Mouse (Mus musculus): ENCODE data around the gene Gucy1b1.

Gene Gucy1b1

GRCm38 (mm10) chr3:82074201-82074851 is at the start of gene Gucy1b1:
Gene Gucy1b1 (minus strand): TSS chr3:82074689.
- DNase-seq (ENCODE audit: low spot score) = peak; percentile 83

DNA sequence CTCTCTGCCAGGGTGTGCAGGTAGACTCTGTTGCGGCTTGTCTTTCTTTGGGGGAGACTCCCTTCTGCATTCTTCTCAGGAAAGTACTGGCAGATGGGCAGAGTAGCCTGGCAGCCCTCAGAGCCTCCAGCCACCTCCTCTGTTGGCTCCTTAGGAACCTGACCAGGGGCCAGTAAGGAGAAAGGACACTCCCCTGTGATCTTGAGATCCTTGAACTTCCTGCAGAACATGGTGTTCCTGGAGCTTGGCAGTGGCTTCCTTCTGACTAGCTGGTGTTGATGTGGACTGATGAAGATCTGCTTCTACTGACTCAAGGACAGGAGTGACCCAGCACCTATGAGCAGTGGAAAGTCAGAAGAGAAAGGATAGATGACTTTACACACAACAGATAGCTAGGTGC is 44.4 kb upstream of the Gucy1b1 start:
- no peak for DNase-seq (ENCODE audit: low spot score)

DNA sequence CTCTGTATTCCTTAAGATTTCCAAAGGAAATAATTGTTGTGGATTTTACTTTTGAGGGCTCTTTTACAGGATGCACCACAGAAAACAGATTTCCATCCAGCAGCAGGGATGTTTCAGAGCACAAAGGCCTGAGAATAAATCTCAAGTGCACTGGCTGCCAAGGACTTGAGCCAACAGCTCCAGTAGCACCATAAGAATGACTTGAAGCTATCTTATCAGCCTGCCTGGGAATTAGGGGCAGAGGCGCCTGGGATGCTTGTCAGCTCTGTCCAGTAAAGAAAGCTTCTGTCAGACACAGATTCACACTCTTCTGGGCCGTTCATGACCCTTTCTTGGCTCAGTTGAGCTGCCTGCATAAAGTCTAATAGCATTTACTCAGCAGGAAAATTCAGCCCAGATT is 38.0 kb upstream of the Gucy1b1 start:
- no peak for DNase-seq (ENCODE audit: low spot score)

- no peak for DNase-seq (ENCODE audit: low spot score)
Measured at GRCm38 (mm10) chr3:82111986-82112385, 37.5 kb upstream of the Gucy1b1 start.

GRCm38 (mm10) chr3:82108951-82109350 is 34.5 kb upstream of the Gucy1b1 start:
- no peak for DNase-seq (ENCODE audit: low spot score)

GRCm38 (mm10) chr3:82104229-82104628 is 29.7 kb upstream of the Gucy1b1 start:
- no peak for DNase-seq (ENCODE audit: low spot score)

- DNase-seq (ENCODE audit: low spot score) = no peak
Measured at GRCm38 (mm10) chr3:82099127-82099526, 24.6 kb upstream of the Gucy1b1 start.

GRCm38 (mm10) chr3:82096801-82097200 is 22.3 kb upstream of the Gucy1b1 start:
- DNase-seq (ENCODE audit: low spot score) = no peak

DNA sequence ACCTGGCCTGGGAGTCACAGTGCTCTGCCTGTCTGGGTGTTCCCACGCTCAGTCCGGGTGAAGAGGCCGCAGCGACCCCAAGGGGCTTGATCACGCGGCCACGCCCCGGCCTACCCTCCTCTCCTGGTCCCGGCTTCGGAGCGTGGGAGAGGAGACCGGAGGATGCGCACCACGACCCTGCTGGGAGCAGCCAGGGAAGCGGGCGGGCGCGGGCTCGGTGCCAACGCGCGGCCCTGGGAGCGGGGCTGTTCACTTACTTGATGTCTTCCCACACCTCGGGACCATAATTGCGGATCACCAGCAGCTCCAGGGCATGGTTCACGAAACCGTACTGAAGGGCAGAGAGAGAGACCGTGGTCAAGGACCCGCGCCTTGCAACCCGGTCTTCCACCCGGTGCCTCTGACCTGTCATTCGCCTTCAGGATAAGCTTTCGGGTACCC is 728 bp downstream of the Gucy1b1 start:
- peak; percentile 62 for DNase-seq (ENCODE audit: low spot score)

DNA sequence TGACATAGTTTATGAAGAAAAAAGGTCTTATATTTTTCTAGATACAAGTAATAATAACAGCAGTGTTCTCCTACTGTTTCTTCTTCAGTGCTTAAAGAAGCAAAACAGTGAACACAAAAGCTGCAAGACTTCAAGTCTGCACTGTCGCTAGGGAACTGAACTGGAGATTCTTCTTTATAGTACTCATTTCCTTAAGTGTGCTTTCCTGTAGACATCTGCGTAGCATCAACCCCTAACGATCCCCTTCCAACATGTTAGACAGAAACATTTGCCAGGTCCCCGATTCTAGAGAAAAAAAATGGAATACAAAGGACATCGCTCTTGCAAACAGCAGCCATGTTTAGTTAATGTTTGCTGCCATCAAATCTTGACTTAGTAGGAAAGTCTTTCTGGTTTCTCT is 6.7 kb downstream of the Gucy1b1 start:
- DNase-seq (ENCODE audit: low spot score) = no peak

DNA sequence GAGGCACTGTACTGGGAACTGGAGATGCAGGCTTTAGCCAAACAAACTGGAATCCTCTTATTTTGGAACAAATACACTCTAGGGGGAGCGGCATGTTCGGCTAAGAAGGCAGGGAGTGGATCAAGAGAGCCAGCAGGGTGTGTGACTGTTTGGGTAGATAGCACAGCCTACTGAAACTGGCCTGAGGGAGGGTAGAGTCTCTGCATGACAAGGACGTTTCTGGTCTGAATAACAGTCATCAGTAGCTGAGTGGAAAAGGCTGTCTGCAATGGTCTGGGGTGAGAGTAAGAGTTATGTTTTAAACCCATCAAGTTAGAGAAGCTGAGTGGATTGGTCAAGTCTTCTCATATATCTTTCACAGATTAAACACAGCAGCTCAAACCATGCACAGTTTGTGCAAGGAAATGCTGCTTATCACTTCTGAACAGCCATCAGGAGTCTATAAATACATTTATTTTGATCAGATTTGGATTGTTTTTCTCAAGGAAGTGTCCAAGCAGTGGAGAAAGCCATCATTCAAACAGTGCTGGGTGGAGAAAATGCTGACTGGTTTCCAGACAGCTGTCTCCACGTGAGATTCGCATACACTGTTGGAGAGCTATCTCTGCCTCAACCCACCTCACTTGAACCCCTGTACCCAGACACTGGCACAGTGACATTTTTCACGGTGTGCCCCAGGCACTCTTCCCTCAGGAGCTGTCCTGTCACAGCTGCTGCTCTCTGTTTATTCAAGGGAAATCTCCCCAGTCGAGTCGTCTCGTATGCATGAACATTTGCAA is 12.9 kb downstream of the Gucy1b1 start:
- no peak for DNase-seq (ENCODE audit: low spot score)

- DNase-seq (ENCODE audit: low spot score) = no peak
Measured at GRCm38 (mm10) chr3:82057201-82057600, 17.3 kb downstream of the Gucy1b1 start.

GRCm38 (mm10) chr3:82054283-82054974 is 20.1 kb downstream of the Gucy1b1 start:
- DNase-seq (ENCODE audit: low spot score) = no peak

- no peak for DNase-seq (ENCODE audit: low spot score)
Measured at GRCm38 (mm10) chr3:82052029-82052428, 22.5 kb downstream of the Gucy1b1 start.

- no peak for DNase-seq (ENCODE audit: low spot score)
Measured at GRCm38 (mm10) chr3:82051468-82051867, 23.0 kb downstream of the Gucy1b1 start.

DNA sequence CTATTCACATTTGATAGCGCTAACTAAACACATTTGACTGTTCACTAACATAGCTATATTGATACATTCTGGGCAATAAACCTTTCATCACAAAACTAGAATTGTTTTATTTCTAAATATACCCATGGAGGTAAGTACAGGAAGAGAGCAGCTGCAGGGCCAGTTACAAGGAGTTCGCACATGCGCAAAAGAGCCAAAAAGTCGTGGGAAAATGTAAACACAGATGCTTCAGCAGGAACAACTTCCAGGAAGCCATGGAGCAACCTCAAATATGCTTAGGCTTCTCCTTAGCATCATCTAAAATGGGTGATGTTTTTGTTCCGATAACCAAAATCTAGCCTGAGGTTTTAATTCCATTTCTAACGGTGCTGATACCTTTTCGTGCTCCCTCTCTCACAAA is 25.8 kb downstream of the Gucy1b1 start:
- DNase-seq (ENCODE audit: low spot score) = no peak

DNA sequence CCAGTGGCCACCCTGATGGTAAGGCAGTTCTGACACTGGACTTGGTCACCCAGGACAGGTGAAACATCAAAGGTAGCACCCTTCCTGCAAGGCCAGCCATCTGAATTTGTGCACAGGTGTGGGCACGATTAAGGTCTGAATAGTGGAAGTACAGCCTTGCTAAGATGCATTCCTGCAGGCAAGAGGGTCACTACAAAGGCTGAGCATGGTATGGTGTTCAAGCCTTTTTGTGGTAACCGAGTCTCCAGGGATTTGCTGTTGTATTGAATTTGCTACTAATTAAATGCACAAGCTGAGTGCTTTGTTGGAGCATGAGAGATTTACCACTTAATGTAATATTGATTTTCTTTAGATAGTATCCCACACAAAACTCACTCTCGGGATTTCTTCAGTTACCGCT is 26.4 kb downstream of the Gucy1b1 start:
- DNase-seq (ENCODE audit: low spot score) = no peak

GRCm38 (mm10) chr3:82047100-82047753 is 27.3 kb downstream of the Gucy1b1 start:
- DNase-seq (ENCODE audit: low spot score) = no peak

DNA sequence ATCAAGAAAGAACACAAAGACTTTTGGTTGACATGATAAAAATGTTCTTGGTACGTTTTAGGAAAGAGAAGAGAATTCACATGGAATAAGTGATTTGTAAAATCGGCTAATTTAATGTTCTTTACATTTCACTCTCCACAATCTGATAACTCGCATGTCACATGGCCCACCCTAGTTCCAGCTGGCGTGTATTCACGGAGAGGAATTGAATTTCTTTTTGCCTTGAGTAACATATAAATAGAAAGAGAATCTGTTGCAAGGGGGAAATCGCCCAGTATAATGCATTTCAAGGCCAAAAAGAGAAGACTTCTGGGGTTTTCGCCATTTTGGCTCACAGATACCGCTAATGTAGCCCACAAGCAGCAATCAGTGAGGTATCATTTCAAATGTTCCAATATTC is 28.4 kb downstream of the Gucy1b1 start:
- no peak for DNase-seq (ENCODE audit: low spot score)

DNA sequence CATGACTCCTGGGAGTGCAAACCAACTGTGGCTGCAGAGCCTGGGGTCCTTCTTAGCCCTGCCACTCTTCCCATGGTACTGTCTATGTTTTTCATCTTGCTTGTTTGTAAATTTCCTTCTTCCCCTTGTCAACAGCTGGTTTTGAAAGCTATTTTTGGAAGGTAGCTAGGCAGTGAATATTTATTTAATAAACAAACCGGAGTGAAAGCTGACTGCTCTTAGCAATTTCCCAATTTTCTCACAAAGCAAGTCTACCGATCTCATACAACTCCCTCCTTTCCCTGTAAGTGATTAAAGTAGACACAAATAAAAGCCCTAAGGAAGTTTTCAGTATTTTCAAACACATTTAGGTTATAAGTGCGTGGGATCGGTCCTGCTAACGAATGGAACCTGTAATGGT is 29.6 kb downstream of the Gucy1b1 start:
- no peak for DNase-seq (ENCODE audit: low spot score)

DNA sequence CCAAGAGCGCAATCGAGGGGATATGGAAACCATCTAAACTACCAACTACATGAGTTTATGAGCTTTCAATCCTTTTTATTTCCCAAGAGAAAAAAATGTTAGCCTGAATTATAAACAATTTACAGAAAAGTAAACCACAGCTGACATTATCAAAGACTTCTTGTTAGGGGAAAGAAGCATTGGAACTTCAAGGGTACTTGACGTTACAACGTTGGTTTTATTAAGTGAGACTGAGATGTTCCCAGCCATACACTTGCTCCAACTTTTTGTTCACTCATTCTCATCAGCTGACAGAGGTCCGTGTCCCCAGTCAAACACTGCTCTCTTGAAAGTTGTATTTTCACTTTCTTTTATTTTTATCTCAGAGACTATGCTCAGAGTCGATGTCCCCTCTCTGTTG is 30.8 kb downstream of the Gucy1b1 start:
- no peak for DNase-seq (ENCODE audit: low spot score)

DNA sequence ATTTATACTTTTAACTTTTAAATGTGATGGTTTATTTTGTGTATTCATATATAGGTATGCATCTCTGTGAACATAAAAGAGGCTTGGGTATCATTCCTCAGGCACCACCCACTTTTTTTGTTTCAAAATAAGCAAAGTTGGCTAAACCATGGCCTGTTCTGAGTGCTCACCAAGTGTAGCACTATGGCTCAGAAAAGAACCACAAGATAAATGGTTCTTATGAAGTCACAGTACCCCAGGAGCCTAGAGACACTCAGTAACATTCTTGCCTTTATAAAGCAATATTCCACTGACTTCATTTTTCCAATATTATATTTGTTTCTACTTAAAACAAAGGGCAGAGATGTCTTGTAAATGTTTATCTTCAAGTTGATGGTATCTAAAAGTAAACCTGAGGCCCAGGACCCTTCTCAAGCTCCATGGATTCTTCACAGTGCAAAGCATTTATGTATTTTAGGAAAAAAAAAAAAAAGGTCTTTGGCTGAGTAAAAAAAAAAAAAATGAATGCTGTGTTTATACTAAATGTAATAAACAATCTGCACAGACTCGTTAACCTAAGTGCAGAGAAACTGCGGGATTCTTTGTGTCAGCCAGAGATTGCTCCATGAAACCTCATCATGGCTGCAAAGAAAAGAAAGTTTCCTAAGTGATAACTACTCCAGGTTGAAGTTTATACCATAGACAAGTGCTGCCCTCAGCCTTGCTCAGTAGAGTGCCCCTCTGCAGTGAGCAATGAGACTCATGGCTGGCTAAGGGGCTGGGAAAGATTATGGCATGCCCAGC is 38.0 kb downstream of the Gucy1b1 start:
- DNase-seq (ENCODE audit: low spot score) = no peak

All from left cerebral cortex, adult 11 months (tissue).